Mouse (Mus musculus) liver, embryonic 14.5 days (tissue): ENCODE data around the gene Scgb1b29. TPM values are rescaled to one million over a fixed set of nuclear protein-coding genes. Genes with fewer than 3 reads are reported as not detected.
"Not testable (repeated sequence)": the region's sequence is repeated elsewhere in the genome, so short reads cannot be mapped to it uniquely, and the experiment has no call there.

Experiments
- ATAC-seq: fragments of 200-750 bp; cut with Nextera tagmentation; 2 replicates; pipeline ENCODE4 v1.8.0; 2017; ENCODE audit warnings: moderate number of reproducible peaks, mild to moderate bottlenecking, moderate library complexity; ENCODE audit not compliant: insufficient read depth
- DNase-seq, 3 experiments: peaks; one replicate each; pipeline ENCODE4 v3.0.0-alpha.2; 2012 to 2013; ENCODE audit warnings: low read depth in 3 of 3, low spot score in 3 of 3
- H3K27ac ChIP-seq: fragments of 300-500 bp; sonication (generic); 2 replicates; pipeline ENCODE4 v1.5.1; 2014; ENCODE audit warnings: moderate library complexity, mild to moderate bottlenecking, control low read depth, inconsistent platforms
- H3K27me3 ChIP-seq: fragments of 300-500 bp; sonication (generic); 2 replicates; pipeline ENCODE4 v1.6.1; 2014; ENCODE audit warnings: mild to moderate bottlenecking, low read length, moderate library complexity; ENCODE audit not compliant: control insufficient read depth, insufficient read depth
- H3K36me3 ChIP-seq: fragments of 300-500 bp; sonication (generic); replicated peaks from 2 replicates; pipeline ENCODE4 v1.6.1; 2014; ENCODE audit warnings: low read depth; ENCODE audit not compliant: control insufficient read depth, insufficient read depth
- H3K4me1 ChIP-seq, 2 experiments: fragments of 200-500 bp in 1 of 2; fragments of 300-500 bp in 1 of 2; sonication (generic) in 1 of 2; replicated peaks; 2 replicates each; pipeline ENCODE4 v1.6.1; 2012 to 2014; ENCODE audit warnings: antibody characterized with exemption in 1 of 2, inconsistent platforms in 1 of 2, low read length in 1 of 2; ENCODE audit not compliant: control insufficient read depth in 2 of 2, insufficient read depth in 2 of 2
- H3K4me2 ChIP-seq: fragments of 300-500 bp; sonication (generic); 2 replicates; pipeline ENCODE4 v1.6.1; 2014; ENCODE audit warnings: low read depth, mild to moderate bottlenecking, control low read depth, moderate library complexity
- H3K4me3 ChIP-seq, 2 experiments: fragments of 200-500 bp in 1 of 2; fragments of 300-500 bp in 1 of 2; sonication (generic) in 1 of 2; 2 replicates each; pipeline ENCODE4 v1.5.1; 2012 to 2014; ENCODE audit warnings: low read depth in 2 of 2, low read length in 2 of 2, mild to moderate bottlenecking in 2 of 2, control low read depth in 1 of 2, inconsistent platforms in 1 of 2, moderate library complexity in 1 of 2; ENCODE audit not compliant: insufficient read depth in 1 of 2
- H3K9ac ChIP-seq: fragments of 300-500 bp; sonication (generic); replicated peaks from 2 replicates; pipeline ENCODE4 v1.6.1; 2014; ENCODE audit warnings: mild to moderate bottlenecking, control low read depth, moderate library complexity
- H3K9me3 ChIP-seq: fragments of 300-500 bp; sonication (generic); 2 replicates; pipeline ENCODE4 v1.6.1; 2016; ENCODE audit warnings: low read length, mixed read lengths; ENCODE audit not compliant: control insufficient read depth
- WGBS: fragments of 180-500 bp; shearing (Covaris S2); extraction: QIAGEN DNeasy Blood & Tissue Kit; methylation state at CpG from one replicate; pipeline ENCODE4 v1.1.7; 2014; ENCODE audit not compliant: insufficient replicate concordance; 5-methylcytosine and 5-hydroxymethylcytosine counted together
- polyA plus RNA-seq, 2 experiments: library from polyadenylated mRNA; depleted of rRNA in 1 of 2; stranded (reverse) in 1 of 2; unstranded in 1 of 2; fragments of >200 nt; fragmentation: Nextera tagmentation in 1 of 2; extraction: Ambion mirVana in 1 of 2; gene quantifications; 2 replicates each; pipeline versions ENCODE4 v1.2.1 to v1.2.3; 2012 to 2014

Gene Scgb1b29
- polyA plus RNA-seq (2012; rRNA removed) (not detected in 2 replicates), polyA plus RNA-seq (2014; fragmentation: Nextera tagmentation; extraction: Ambion mirVana) (not detected in 2 replicates)

DNA sequence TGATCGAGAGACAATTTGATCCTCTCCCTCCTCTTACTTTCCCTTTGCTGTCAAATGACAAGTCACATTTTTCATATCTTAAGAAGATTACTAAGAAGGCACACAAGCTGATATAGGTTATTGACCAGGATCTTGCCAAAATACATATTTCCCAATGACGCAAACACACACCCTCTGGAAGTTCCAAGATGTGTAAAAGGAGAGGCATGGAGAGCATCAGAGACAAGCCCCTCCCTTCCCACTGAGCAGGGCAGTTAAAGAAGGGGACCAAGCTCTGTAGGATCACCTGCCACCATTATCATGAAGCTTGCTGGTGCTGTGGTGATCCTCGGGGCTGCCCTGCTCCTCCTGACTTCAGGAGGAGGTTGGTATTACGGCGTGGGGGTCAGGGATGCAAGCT is at the start of gene Scgb1b29:
Gene Scgb1b29 (plus strand): TSS at position 301 of the 400 bp plus-strand sequence.
- not testable (repeated sequence) for H3K27me3 ChIP-seq
- WGBS, result 51% methylated on average over 4 of the region's 5 CpGs

GRCm38 (mm10) chr7:32428636-32429035 is 12.7 kb upstream of the Scgb1b29 start:
- ATAC-seq, H3K4me3 ChIP-seq, DNase-seq, H3K36me3 ChIP-seq, H3K27me3 ChIP-seq, H3K4me1 ChIP-seq, H3K9ac ChIP-seq, H3K27ac ChIP-seq, H3K9me3 ChIP-seq, H3K4me2 ChIP-seq: not testable (repeated sequence)
- WGBS, result 70% methylated on average over 10 of the region's 11 CpGs

More for the DNA sequence above, at the start of gene Scgb1b29:
- not testable (repeated sequence) for ATAC-seq, H3K4me3 ChIP-seq, H3K4me2 ChIP-seq, H3K9ac ChIP-seq, H3K9me3 ChIP-seq, H3K4me1 ChIP-seq, H3K36me3 ChIP-seq, DNase-seq, H3K27ac ChIP-seq

Other genes starting within 250 kb of the Scgb1b29 start
- gene Scgb2b11, start 230.4 kb upstream of the Scgb1b29 start, polyA plus RNA-seq (2012; rRNA removed), result not detected in 2 replicates
- not detected in 2 replicates for gene Scgb2b11, start 230.4 kb upstream of the Scgb1b29 start, polyA plus RNA-seq (2014; fragmentation: Nextera tagmentation; extraction: Ambion mirVana)
- gene Scgb1b11, start 218.7 kb upstream of the Scgb1b29 start, polyA plus RNA-seq (2012; rRNA removed), result not detected in 2 replicates
- gene Scgb1b11, start 218.7 kb upstream of the Scgb1b29 start, polyA plus RNA-seq (2014; fragmentation: Nextera tagmentation; extraction: Ambion mirVana), result not detected in 2 replicates
- not detected in 2 replicates for gene Scgb2b12, start 114.3 kb upstream of the Scgb1b29 start, polyA plus RNA-seq (2012; rRNA removed)
- not detected in 2 replicates for gene Scgb2b12, start 114.3 kb upstream of the Scgb1b29 start, polyA plus RNA-seq (2014; fragmentation: Nextera tagmentation; extraction: Ambion mirVana)
- not detected in 2 replicates for gene Scgb1b12, start 107.4 kb upstream of the Scgb1b29 start, polyA plus RNA-seq (2012; rRNA removed)
- gene Scgb1b12, start 107.4 kb upstream of the Scgb1b29 start, polyA plus RNA-seq (2014; fragmentation: Nextera tagmentation; extraction: Ambion mirVana), result not detected in 2 replicates